Mouse (Mus musculus): Measurements from ENCODE around the gene Anks1.

Anks1 gene

GRCm38 (mm10) chr17:27908888-27909621 lies at the start of gene Anks1:
Gene Anks1 (plus strand): TSS chr17:27909306.
- DNase-seq: peak; percentile 92

- no peak for DNase-seq
These were observed 43.6 kb upstream of the Anks1 start for GRCm38 (mm10) chr17:27865461-27865860.

- no peak for DNase-seq
These were observed 42.4 kb upstream of the Anks1 start for GRCm38 (mm10) chr17:27866737-27867136.

GRCm38 (mm10) chr17:27871851-27872250 lies 37.3 kb upstream of the Anks1 start:
- no peak for DNase-seq

- DNase-seq: no peak
These were observed 35.5 kb upstream of the Anks1 start for GRCm38 (mm10) chr17:27873583-27873982.

- no peak for DNase-seq
These were observed 34.6 kb upstream of the Anks1 start for GRCm38 (mm10) chr17:27874510-27874909.

GRCm38 (mm10) chr17:27881518-27881917 lies 27.6 kb upstream of the Anks1 start:
- peak; percentile 37 for DNase-seq

GRCm38 (mm10) chr17:27883129-27883528 lies 26.0 kb upstream of the Anks1 start:
- DNase-seq: no peak

- DNase-seq: no peak
These were observed 25.1 kb upstream of the Anks1 start for GRCm38 (mm10) chr17:27883994-27884393.

GRCm38 (mm10) chr17:27886499-27887210 lies 22.5 kb upstream of the Anks1 start:
- DNase-seq: peak; percentile 33

- DNase-seq: peak; percentile 95
These were observed 1.4 kb upstream of the Anks1 start for GRCm38 (mm10) chr17:27907512-27908205.

GRCm38 (mm10) chr17:27908206-27908887 lies 759 bp upstream of the Anks1 start:
- no peak for DNase-seq

- DNase-seq: no peak
These were observed 755 bp downstream of the Anks1 start, which contains the start of gene Taf11 for GRCm38 (mm10) chr17:27909622-27910500. Gene Taf11 (minus strand): TSS chr17:27909844.

GRCm38 (mm10) chr17:27911371-27911770 lies 2.3 kb downstream of the Anks1 start:
- DNase-seq: no peak

GRCm38 (mm10) chr17:27914742-27915141 lies 5.6 kb downstream of the Anks1 start:
- DNase-seq: no peak

GRCm38 (mm10) chr17:27916366-27916765 lies 7.3 kb downstream of the Anks1 start:
- peak; percentile 28 for DNase-seq

- peak; percentile 44 for DNase-seq
These were observed 11.6 kb downstream of the Anks1 start for GRCm38 (mm10) chr17:27920676-27921075.

- DNase-seq: no peak
These were observed 13.1 kb downstream of the Anks1 start for GRCm38 (mm10) chr17:27922174-27922712.

GRCm38 (mm10) chr17:27925054-27925453 lies 15.9 kb downstream of the Anks1 start:
- peak; percentile 85 for DNase-seq

GRCm38 (mm10) chr17:27925504-27925903 lies 16.4 kb downstream of the Anks1 start:
- DNase-seq: peak; percentile 42

GRCm38 (mm10) chr17:27930291-27930690 lies 21.2 kb downstream of the Anks1 start:
- DNase-seq: no peak

GRCm38 (mm10) chr17:27931826-27932225 lies 22.7 kb downstream of the Anks1 start:
- DNase-seq: no peak

Measured in lung, postnatal 14 days (tissue).